Mouse (Mus musculus) intestine, embryonic 16.5 days (tissue): ENCODE measurements around the gene Ptprt. TPM values are rescaled to one million over a fixed set of nuclear protein-coding genes. Genes with fewer than 3 reads are reported as not detected.

ENCODE experiments used
- ATAC-seq: fragments of 200-750 bp; cut with Nextera tagmentation; 2 replicates; pipeline ENCODE4 v1.8.0; 2017; ENCODE audit warnings: moderate TSS enrichment, moderate library complexity
- H3K27ac ChIP-seq: fragments of 300-500 bp; sonication (generic); 2 replicates; pipeline ENCODE4 v1.5.1; 2014; ENCODE audit warnings: mild to moderate bottlenecking, low read length
- H3K27me3 ChIP-seq: fragments of 300-500 bp; sonication (generic); replicated peaks from 2 replicates; pipeline ENCODE4 v1.6.1; 2014; ENCODE audit warnings: low read length, control low read depth, mixed read lengths; ENCODE audit not compliant: control insufficient read depth, insufficient read depth
- H3K36me3 ChIP-seq: fragments of 300-500 bp; sonication (generic); 2 replicates; pipeline ENCODE4 v1.6.1; 2014; ENCODE audit warnings: low read length, control low read depth; ENCODE audit not compliant: control insufficient read depth, insufficient read depth
- H3K4me1 ChIP-seq: fragments of 300-500 bp; sonication (generic); 2 replicates; pipeline ENCODE4 v1.6.1; 2014; ENCODE audit warnings: low read length, control low read depth, mixed read lengths; ENCODE audit not compliant: control insufficient read depth, insufficient read depth
- H3K4me2 ChIP-seq: fragments of 300-500 bp; sonication (generic); 2 replicates; pipeline ENCODE4 v1.6.1; 2014; ENCODE audit warnings: low read depth, low read length, control low read depth
- H3K4me3 ChIP-seq: fragments of 300-500 bp; sonication (generic); 2 replicates; pipeline ENCODE4 v1.5.1; 2014; ENCODE audit warnings: mild to moderate bottlenecking, low read length
- H3K9ac ChIP-seq: fragments of 300-500 bp; sonication (generic); 2 replicates; pipeline ENCODE4 v1.6.1; 2014; ENCODE audit warnings: low read depth, low read length
- H3K9me3 ChIP-seq: fragments of 300-500 bp; sonication (generic); 2 replicates; pipeline ENCODE4 v1.6.1; 2016; ENCODE audit warnings: low read length, control low read depth; ENCODE audit not compliant: control insufficient read depth
- WGBS: fragments of 180-500 bp; shearing (Covaris S2); extraction: QIAGEN DNeasy Blood & Tissue Kit; methylation state at CpG from one replicate; pipeline ENCODE4 v1.1.7; 2014; 5-methylcytosine and 5-hydroxymethylcytosine counted together
- polyA plus RNA-seq: library from polyadenylated mRNA; unstranded; fragments of >200 nt; fragmentation: Nextera tagmentation; extraction: Ambion mirVana; gene quantifications from 2 replicates; pipeline ENCODE4 v1.2.1, GENCODE M21; 2015

The Ptprt gene
- polyA plus RNA-seq, 1 experiment from 2014 or later: 0.84 TPM

DNA sequence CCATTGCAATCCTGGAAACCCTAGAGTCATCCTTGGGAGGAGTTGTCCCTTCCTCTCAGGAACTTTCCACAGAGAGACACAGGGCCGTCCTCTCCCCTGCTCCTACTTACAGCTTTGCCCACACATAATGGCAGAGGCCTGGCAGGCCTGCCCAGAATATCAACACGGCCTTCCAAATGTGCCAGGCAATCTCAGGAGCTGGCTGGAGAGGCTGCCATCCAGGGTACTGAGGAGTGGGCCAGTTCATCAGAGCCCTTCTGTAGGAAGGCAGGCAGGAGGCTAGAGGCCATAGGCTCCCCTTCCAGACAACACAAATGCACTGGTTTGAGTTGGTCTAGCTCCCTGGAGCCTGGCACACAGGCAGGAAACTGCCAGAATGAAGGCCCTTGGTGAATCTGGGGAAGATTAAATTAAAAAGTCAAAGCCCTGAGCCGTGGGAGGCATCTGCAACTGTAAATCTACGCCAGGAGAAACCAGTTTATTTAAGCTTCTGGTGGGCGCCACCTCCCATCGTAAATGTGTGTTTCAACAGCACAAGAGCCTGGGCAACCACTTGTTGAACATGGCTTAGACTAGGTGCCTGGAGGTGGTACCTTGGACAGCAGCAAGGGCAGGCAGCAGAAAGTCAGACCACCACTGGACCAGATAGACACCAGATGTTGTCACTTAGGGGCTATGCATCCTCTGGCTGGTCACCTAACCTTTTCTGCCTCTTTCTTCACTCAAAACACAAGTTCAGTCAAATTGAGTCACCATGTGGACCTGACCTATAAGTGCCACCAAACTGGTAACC, 92.4 kb downstream of the Ptprt start:
- Histone ChIP-seq H3K36me3 (no peaks in the 10 kb centered on the region), H3K4me1 (no peaks in the 10 kb centered on the region), H3K4me2 (no peak overlapping the region), H3K27me3 (no peaks in the 10 kb centered on the region), H3K9me3 (no peaks in the 10 kb centered on the region), H3K4me3 (no peak overlapping the region), H3K27ac (no peak overlapping the region), H3K9ac (no peak overlapping the region)
- 51% methylated on average over 6 of the region's 6 CpGs for WGBS
- ATAC-seq: no peak

- WGBS: 81% methylated on average over 8 of the region's 8 CpGs
- no peaks in the 10 kb centered on the region for H3K27me3 ChIP-seq
- no peak overlapping the region for H3K9ac ChIP-seq
- H3K4me2 ChIP-seq: no peak overlapping the region
- ATAC-seq: no peak
- no peaks in the 10 kb centered on the region for H3K9me3 ChIP-seq
- H3K36me3 ChIP-seq: no peaks in the 10 kb centered on the region
- H3K4me3 ChIP-seq: no peak overlapping the region
- no peak overlapping the region for H3K27ac ChIP-seq
- no peaks in the 10 kb centered on the region for H3K4me1 ChIP-seq
These were observed 112.6 kb downstream of the Ptprt start for GRCm38 (mm10) chr2:162548312-162548711.

DNA sequence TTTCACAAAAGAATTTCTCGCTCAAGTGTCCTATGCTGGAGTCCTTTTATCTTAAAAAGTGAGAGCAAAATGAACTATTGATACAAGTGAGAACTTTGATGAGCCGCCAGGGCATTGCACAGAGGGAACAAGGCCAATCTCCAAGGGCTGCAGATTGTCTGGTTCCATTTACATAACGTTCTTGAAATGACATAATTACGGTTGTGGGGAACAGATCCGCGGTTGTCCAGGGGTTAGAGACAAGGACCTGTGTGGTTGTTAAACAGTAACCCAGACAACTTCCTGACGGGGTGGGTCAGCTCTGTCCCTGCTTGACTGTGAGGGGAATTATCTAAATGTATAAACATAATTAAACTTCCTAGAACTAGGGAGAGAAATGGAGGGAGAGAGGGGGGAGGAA, 129.3 kb downstream of the Ptprt start:
- peak; percentile 56; the same call in 1 of the 2 replicates for ATAC-seq

DNA sequence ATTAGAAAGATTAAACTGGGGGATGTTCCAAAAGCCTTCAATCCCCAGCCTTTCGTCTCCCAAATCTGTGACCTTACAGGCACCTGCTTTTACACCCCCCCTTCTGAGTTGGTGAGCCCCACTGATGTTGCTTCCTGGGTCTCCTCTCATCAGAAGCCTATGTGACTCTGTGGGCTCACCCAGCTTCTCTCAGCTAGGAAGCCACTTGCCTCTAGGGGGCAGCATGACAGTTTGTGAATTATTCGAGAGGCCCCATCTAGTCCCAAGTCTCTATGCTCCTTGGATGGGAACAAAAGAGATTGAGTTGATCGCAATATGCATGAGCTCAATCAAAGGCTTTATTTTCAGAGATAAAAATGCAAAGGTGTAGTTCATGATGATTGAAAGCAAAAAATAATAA, 132.0 kb downstream of the Ptprt start:
- 94% methylated on average over 3 of the region's 3 CpGs for WGBS
- no peak overlapping the region for H3K4me2 ChIP-seq
- ATAC-seq: no peak
- no peak overlapping the region for H3K4me3 ChIP-seq
- H3K36me3 ChIP-seq: no peaks in the 10 kb centered on the region
- H3K9ac ChIP-seq: no peak overlapping the region
- no peak overlapping the region for H3K27ac ChIP-seq
- no peaks in the 10 kb centered on the region for H3K4me1 ChIP-seq
- H3K9me3 ChIP-seq: no peaks in the 10 kb centered on the region
- H3K27me3 ChIP-seq: no peaks in the 10 kb centered on the region

More for the DNA sequence above, 129.3 kb downstream of the Ptprt start:
- Histone ChIP-seq H3K4me2 (no peak overlapping the region), H3K4me3 (no peak overlapping the region), H3K9me3 (no peaks in the 10 kb centered on the region), H3K9ac (no peak overlapping the region), H3K4me1 (no peaks in the 10 kb centered on the region), H3K27me3 (no peaks in the 10 kb centered on the region), H3K36me3 (no peaks in the 10 kb centered on the region), H3K27ac (no peak overlapping the region)
- 15% methylated on average over 7 of the region's 7 CpGs for WGBS

GRCm38 (mm10) chr2:162515993-162516392, 145.0 kb downstream of the Ptprt start:
- WGBS: 59% methylated on average over 8 of the region's 8 CpGs
- ATAC-seq: no peak
- Histone ChIP-seq H3K4me3 (no peak overlapping the region), H3K27ac (no peak overlapping the region), H3K9ac (no peak overlapping the region), H3K4me2 (no peak overlapping the region), H3K36me3 (no peaks in the 10 kb centered on the region), H3K27me3 (no peaks in the 10 kb centered on the region), H3K9me3 (no peaks in the 10 kb centered on the region), H3K4me1 (no peaks in the 10 kb centered on the region)

DNA sequence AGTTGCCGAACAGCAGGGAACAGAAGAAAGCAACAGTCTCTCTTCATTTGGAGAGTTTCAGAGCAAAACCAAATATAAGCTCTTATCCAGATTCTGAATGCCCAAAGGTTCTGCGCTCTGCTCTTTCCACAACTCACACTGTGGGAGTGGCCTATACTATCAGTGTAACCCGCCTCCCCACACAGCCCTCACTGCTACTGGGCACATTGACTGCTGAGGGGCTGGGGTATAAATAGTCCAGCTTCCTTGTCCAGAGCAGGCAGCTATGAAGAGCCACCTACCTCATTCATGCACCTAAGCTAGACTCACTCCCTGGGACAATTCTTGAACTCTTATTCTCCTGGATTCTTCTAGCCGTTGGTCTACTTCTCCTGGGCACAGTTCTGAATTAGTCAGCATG, 147.9 kb downstream of the Ptprt start:
- H3K9me3 ChIP-seq: no peaks in the 10 kb centered on the region
- WGBS: 79% methylated on average over 4 of the region's 4 CpGs
- H3K4me3 ChIP-seq: no peak overlapping the region
- H3K27ac ChIP-seq: no peak overlapping the region
- H3K4me2 ChIP-seq: no peak overlapping the region
- H3K36me3 ChIP-seq: no peaks in the 10 kb centered on the region
- ATAC-seq: no peak
- H3K9ac ChIP-seq: no peak overlapping the region
- no peaks in the 10 kb centered on the region for H3K4me1 ChIP-seq
- no peaks in the 10 kb centered on the region for H3K27me3 ChIP-seq

GRCm38 (mm10) chr2:162512094-162512493, 148.9 kb downstream of the Ptprt start:
- 76% methylated on average over 1 of the region's 1 CpGs for WGBS

GRCm38 (mm10) chr2:162509016-162509415, 151.9 kb downstream of the Ptprt start:
- Histone ChIP-seq H3K9ac (no peak overlapping the region), H3K27me3 (no peaks in the 10 kb centered on the region), H3K9me3 (no peaks in the 10 kb centered on the region), H3K27ac (no peak overlapping the region), H3K4me1 (no peaks in the 10 kb centered on the region), H3K4me2 (no peak overlapping the region), H3K4me3 (no peak overlapping the region), H3K36me3 (no peaks in the 10 kb centered on the region)
- ATAC-seq: no peak
- WGBS: 78% methylated on average over 5 of the region's 5 CpGs

More at GRCm38 (mm10) chr2:162512094-162512493, 148.9 kb downstream of the Ptprt start:
- Histone ChIP-seq H3K27ac (no peak overlapping the region), H3K27me3 (no peaks in the 10 kb centered on the region), H3K4me2 (no peak overlapping the region), H3K9ac (no peak overlapping the region), H3K4me3 (no peak overlapping the region), H3K36me3 (no peaks in the 10 kb centered on the region), H3K9me3 (no peaks in the 10 kb centered on the region), H3K4me1 (no peaks in the 10 kb centered on the region)
- no peak for ATAC-seq

GRCm38 (mm10) chr2:162507664-162508063, 153.3 kb downstream of the Ptprt start:
- Histone ChIP-seq H3K4me3 (no peak overlapping the region), H3K27me3 (no peaks in the 10 kb centered on the region), H3K4me2 (no peak overlapping the region), H3K9me3 (no peaks in the 10 kb centered on the region), H3K27ac (no peak overlapping the region), H3K36me3 (no peaks in the 10 kb centered on the region), H3K9ac (no peak overlapping the region), H3K4me1 (no peaks in the 10 kb centered on the region)
- 83% methylated on average over 10 of the region's 10 CpGs for WGBS
- no peak for ATAC-seq

DNA sequence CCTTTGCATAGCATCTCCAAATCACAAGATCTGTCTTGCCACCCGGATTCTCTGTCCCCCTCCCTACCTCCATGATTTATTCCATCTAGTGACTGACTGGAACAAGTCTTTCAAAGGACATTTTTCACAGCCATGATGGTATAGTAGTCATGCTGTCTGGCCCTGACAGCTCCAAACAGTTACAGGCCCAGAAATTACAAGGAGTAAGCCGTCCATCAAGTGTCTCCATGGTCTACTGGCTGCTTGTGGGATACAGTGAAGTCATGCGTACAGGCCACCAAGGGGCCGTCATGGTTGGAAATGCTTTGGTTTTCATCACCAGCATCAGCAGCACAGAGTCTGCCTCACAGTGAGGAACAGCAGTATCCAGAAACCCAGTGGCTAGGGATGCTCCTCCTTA, 156.1 kb downstream of the Ptprt start:
- ATAC-seq: no peak
- H3K4me1 ChIP-seq: no peaks in the 10 kb centered on the region
- H3K9ac ChIP-seq: no peak overlapping the region
- H3K36me3 ChIP-seq: no peaks in the 10 kb centered on the region
- no peaks in the 10 kb centered on the region for H3K9me3 ChIP-seq
- H3K27ac ChIP-seq: no peak overlapping the region
- 76% methylated on average over 4 of the region's 4 CpGs for WGBS
- no peaks in the 10 kb centered on the region for H3K27me3 ChIP-seq
- H3K4me2 ChIP-seq: no peak overlapping the region
- H3K4me3 ChIP-seq: no peak overlapping the region
